Mouse (Mus musculus): Measurements from ENCODE around the gene Kcns3. TPM values are rescaled to one million over a fixed set of nuclear protein-coding genes. Genes with fewer than 3 reads are reported as not detected.

The Kcns3 gene
- 8.6 and 8.7 TPM in 2 replicates for polyA plus RNA-seq (2015; fragmentation: Nextera tagmentation; extraction: Ambion mirVana)

- DNase-seq (ENCODE audit: low spot score) (peak; percentile 15), ATAC-seq (replicated peaks; ENCODE audit: low FRiP score, low read depth) (no peak)
- H3K9me3 ChIP-seq (replicated peaks; ENCODE audit: low read length) = no peaks in the 10 kb centered on the region
- peak within 1 kb of the TSS; percentile 8; the same call in 1 of the 2 replicates for H3K27ac ChIP-seq
- H3K27me3 ChIP-seq (ENCODE audit: insufficient read depth, low read length) = no peaks in the 10 kb centered on the region
- H3K4me1 ChIP-seq (replicated peaks; ENCODE audit: insufficient read depth, low read length) = no peaks in the 10 kb centered on the region
- peak within 1 kb of the TSS; percentile 62 for H3K4me3 ChIP-seq (replicated peaks; ENCODE audit: low read depth, low read length)
- no peak for TF ChIP-seq CTCF (IDR thresholded peaks at IDR 0.05; ENCODE audit: low read depth)
- peak within 1 kb of the TSS; percentile 35 for H3K9ac ChIP-seq (ENCODE audit: low read depth, low read length)
- no peaks in the 10 kb centered on the region for H3K36me3 ChIP-seq (ENCODE audit: insufficient read depth, low read length)
- peak within 1 kb of the TSS; percentile 92 for H3K4me2 ChIP-seq (ENCODE audit: low read length)
- WGBS = 13% methylated on average over 15 of the region's 15 CpGs
Measured at GRCm38 (mm10) chr12:11151015-11151414, at the start of gene Kcns3. Gene Kcns3, minus strand, starts transcription at chr12:11151056.

- no peak overlapping the region for H3K9ac ChIP-seq (ENCODE audit: low read depth, low read length)
- WGBS = 62% methylated on average over 2 of the region's 2 CpGs
- DNase-seq (ENCODE audit: low spot score) (no peak), ATAC-seq (replicated peaks; ENCODE audit: low FRiP score, low read depth) (no peak)
- H3K4me1 ChIP-seq (replicated peaks; ENCODE audit: insufficient read depth, low read length) = no peaks in the 10 kb centered on the region
- no peaks in the 10 kb centered on the region for H3K27me3 ChIP-seq (ENCODE audit: insufficient read depth, low read length)
- H3K27ac ChIP-seq = no peak overlapping the region
- H3K4me3 ChIP-seq (replicated peaks; ENCODE audit: low read depth, low read length) = no peak overlapping the region
- H3K9me3 ChIP-seq (replicated peaks; ENCODE audit: low read length) = no peaks in the 10 kb centered on the region
- H3K36me3 ChIP-seq (ENCODE audit: insufficient read depth, low read length) = no peaks in the 10 kb centered on the region
- no peak overlapping the region for H3K4me2 ChIP-seq (ENCODE audit: low read length)
- TF ChIP-seq CTCF (IDR thresholded peaks at IDR 0.05; ENCODE audit: low read depth) = no peak
Measured at GRCm38 (mm10) chr12:11198551-11198950, 47.7 kb upstream of the Kcns3 start.

DNA sequence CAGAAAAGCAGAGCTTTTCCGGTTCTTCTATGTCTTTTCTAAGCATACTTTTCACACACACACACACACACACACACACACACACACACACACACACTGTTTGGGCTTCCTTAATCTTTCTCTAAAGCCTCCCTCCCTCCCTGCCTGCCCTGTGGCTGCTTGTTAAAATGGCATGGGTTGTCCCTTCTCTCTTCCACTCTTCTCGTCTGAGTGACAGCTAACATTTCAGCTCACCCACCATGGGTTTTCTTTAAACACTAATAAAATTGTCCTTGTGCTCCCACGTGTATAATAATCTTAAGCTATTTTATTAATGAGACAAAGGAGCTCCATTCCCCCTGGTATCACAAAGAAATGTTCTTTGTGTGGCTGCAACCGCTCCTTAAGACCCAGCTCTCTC is 47.2 kb upstream of the Kcns3 start:
- TF ChIP-seq CTCF (IDR thresholded peaks at IDR 0.05; ENCODE audit: low read depth) = no peak
- ATAC-seq (replicated peaks; ENCODE audit: low FRiP score, low read depth) = no peak
- WGBS = 55% methylated on average over 4 of the region's 4 CpGs

DNA sequence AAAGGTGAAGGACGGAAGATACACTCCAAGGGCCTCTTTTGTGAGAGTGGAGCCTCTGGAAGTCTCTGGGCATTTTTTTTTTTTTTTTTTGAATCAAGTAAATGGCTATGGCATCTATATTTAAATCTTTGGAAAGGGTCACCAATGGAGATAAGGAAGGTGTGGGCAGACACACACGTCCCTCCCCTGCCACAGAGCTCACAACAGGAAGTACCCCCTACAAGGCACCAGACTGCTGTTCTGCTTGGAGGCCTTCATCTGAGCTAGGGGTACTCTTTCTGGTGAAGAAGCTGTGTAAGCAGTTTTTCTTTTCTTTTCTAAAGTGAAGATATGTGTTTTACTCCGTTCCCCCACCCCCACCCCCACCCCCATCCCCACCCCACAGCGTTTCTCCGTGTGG is 46.0 kb upstream of the Kcns3 start:
- no peaks in the 10 kb centered on the region for H3K9me3 ChIP-seq (replicated peaks; ENCODE audit: low read length)
- H3K27me3 ChIP-seq (ENCODE audit: insufficient read depth, low read length) = no peaks in the 10 kb centered on the region
- H3K9ac ChIP-seq (ENCODE audit: low read depth, low read length) = no peak overlapping the region
- H3K4me2 ChIP-seq (ENCODE audit: low read length) = peak overlapping the region; percentile 34
- ATAC-seq (replicated peaks; ENCODE audit: low FRiP score, low read depth) = no peak
- DNase-seq (ENCODE audit: low spot score) = no peak
- H3K4me3 ChIP-seq (replicated peaks; ENCODE audit: low read depth, low read length) = no peak overlapping the region
- TF ChIP-seq CTCF (IDR thresholded peaks at IDR 0.05; ENCODE audit: low read depth) = no peak
- H3K4me1 ChIP-seq (replicated peaks; ENCODE audit: insufficient read depth, low read length) = no peaks in the 10 kb centered on the region
- no peaks in the 10 kb centered on the region for H3K36me3 ChIP-seq (ENCODE audit: insufficient read depth, low read length)
- WGBS = 57% methylated on average over 5 of the region's 5 CpGs
- no peak overlapping the region for H3K27ac ChIP-seq

More for the DNA sequence above, 47.2 kb upstream of the Kcns3 start:
- no peak overlapping the region for H3K9ac ChIP-seq (ENCODE audit: low read depth, low read length)
- no peak overlapping the region for H3K4me3 ChIP-seq (replicated peaks; ENCODE audit: low read depth, low read length)
- H3K4me2 ChIP-seq (ENCODE audit: low read length) = no peak overlapping the region
- no peak overlapping the region for H3K27ac ChIP-seq
- no peaks in the 10 kb centered on the region for H3K36me3 ChIP-seq (ENCODE audit: insufficient read depth, low read length)
- H3K4me1 ChIP-seq (replicated peaks; ENCODE audit: insufficient read depth, low read length) = no peaks in the 10 kb centered on the region
- no peak for DNase-seq (ENCODE audit: low spot score)
- H3K9me3 ChIP-seq (replicated peaks; ENCODE audit: low read length) = no peaks in the 10 kb centered on the region
- H3K27me3 ChIP-seq (ENCODE audit: insufficient read depth, low read length) = no peaks in the 10 kb centered on the region

GRCm38 (mm10) chr12:11196142-11196597 is 45.3 kb upstream of the Kcns3 start:
- 7% methylated on average over 18 of the region's 19 CpGs for WGBS
- H3K9ac ChIP-seq (ENCODE audit: low read depth, low read length) = 0 out of 2 replicates have a peak overlapping the region, but pooled peaks have one; percentile 23

GRCm38 (mm10) chr12:11195031-11195430 is 44.2 kb upstream of the Kcns3 start:
- DNase-seq (ENCODE audit: low spot score) (no peak), ATAC-seq (replicated peaks; ENCODE audit: low FRiP score, low read depth) (no peak)
- no peaks in the 10 kb centered on the region for H3K27me3 ChIP-seq (ENCODE audit: insufficient read depth, low read length)
- no peak overlapping the region for H3K9ac ChIP-seq (ENCODE audit: low read depth, low read length)
- 89% methylated on average over 1 of the region's 1 CpGs for WGBS
- no peaks in the 10 kb centered on the region for H3K9me3 ChIP-seq (replicated peaks; ENCODE audit: low read length)
- TF ChIP-seq CTCF (IDR thresholded peaks at IDR 0.05; ENCODE audit: low read depth) = no peak
- H3K36me3 ChIP-seq (ENCODE audit: insufficient read depth, low read length) = no peaks in the 10 kb centered on the region
- H3K4me2 ChIP-seq (ENCODE audit: low read length) = no peak overlapping the region
- no peak overlapping the region for H3K4me3 ChIP-seq (replicated peaks; ENCODE audit: low read depth, low read length)
- H3K4me1 ChIP-seq (replicated peaks; ENCODE audit: insufficient read depth, low read length) = no peaks in the 10 kb centered on the region
- no peak overlapping the region for H3K27ac ChIP-seq

More at GRCm38 (mm10) chr12:11196142-11196597, 45.3 kb upstream of the Kcns3 start:
- Histone ChIP-seq H3K4me1 (replicated peaks; ENCODE audit: insufficient read depth, low read length) (no peaks in the 10 kb centered on the region), H3K4me3 (replicated peaks; ENCODE audit: low read depth, low read length) (no peak overlapping the region), H3K27me3 (ENCODE audit: insufficient read depth, low read length) (no peaks in the 10 kb centered on the region), H3K27ac (no peak overlapping the region), H3K36me3 (ENCODE audit: insufficient read depth, low read length) (no peaks in the 10 kb centered on the region), H3K4me2 (ENCODE audit: low read length) (peak overlapping the region; percentile 34), H3K9me3 (replicated peaks; ENCODE audit: low read length) (no peaks in the 10 kb centered on the region)
- peak; percentile 91 for TF ChIP-seq CTCF (IDR thresholded peaks at IDR 0.05; ENCODE audit: low read depth)
- DNase-seq (ENCODE audit: low spot score) (peak; percentile 86), ATAC-seq (replicated peaks; ENCODE audit: low FRiP score, low read depth) (peak; percentile 80)
